Mouse (Mus musculus) embryo, embryonic 10 days (tissue): ENCODE data around the gene Stk39.

Source experiments
- DNase-seq: peaks from one replicate; pipeline ENCODE4 v3.0.0-alpha.2; 2015; ENCODE audit warnings: low spot score

Stk39 gene

DNA sequence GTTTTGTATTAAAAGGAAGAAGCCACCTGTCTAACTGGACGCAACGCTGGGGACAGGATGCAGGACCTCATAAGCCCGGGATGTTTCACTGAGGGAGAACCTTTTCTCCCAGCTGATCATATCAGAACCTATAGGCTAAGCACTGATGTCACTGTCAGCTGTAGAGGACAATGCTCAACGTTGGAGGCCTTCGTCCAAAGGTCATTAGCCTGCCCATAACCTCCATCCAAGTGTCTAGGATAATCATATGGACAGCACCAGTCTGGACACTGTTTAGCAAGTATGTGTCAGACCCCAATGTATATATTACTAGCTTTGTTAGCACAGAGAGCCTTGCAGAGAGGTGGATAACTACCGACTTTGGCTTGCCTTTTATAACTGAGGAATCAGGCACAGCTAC lies 51.8 kb downstream of the Stk39 start:
- DNase-seq = no peak

- no peak for DNase-seq
Observed at GRCm38 (mm10) chr2:68419746-68420145, 52.3 kb downstream of the Stk39 start.

- no peak for DNase-seq
Observed at GRCm38 (mm10) chr2:68419165-68419564, 52.9 kb downstream of the Stk39 start.

DNA sequence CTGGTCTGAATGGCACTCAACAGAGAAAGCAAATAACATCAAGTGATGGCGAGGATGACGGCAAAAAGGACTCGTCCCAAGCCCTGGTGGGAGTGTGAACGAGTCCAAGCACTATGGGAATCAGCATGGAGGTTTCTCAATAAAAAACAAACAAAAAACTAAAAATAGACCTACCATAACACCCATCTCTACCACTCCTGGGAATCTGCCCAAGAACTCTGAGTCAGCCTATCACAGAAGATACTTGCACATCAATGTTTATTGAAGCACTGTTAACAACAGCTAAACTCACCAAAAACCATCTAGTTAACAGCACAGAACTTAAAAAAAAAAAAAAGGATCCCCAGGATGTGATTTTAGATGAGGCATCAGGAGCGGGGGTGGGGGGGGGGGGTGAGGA lies 55.0 kb downstream of the Stk39 start:
- no peak for DNase-seq

GRCm38 (mm10) chr2:68415691-68416090 lies 56.4 kb downstream of the Stk39 start:
- DNase-seq = no peak

DNA sequence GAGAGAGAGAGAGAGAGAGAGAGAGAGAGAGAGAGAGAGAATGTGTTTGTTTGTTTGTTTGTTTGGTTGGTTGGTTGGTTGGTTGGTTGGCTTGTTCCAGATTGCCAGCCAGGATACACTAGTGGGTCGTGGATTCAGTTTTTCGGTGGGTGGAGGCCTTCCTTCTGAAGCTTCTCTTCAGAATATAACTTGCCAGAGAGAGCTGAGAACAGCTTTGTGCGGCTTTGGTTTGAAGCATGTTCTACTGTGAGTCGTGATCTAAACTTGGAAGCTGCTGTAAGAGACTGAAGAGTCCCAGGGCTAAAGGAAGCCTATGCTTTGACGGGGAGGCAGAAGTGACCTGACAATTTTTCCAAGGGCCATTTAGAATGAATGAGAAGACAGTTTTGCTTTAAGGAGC lies 59.9 kb downstream of the Stk39 start:
- no peak for DNase-seq

- DNase-seq = no peak
Observed at GRCm38 (mm10) chr2:68411201-68411600, 60.9 kb downstream of the Stk39 start.

- DNase-seq = no peak
Observed at GRCm38 (mm10) chr2:68409640-68410215, 62.3 kb downstream of the Stk39 start.

DNA sequence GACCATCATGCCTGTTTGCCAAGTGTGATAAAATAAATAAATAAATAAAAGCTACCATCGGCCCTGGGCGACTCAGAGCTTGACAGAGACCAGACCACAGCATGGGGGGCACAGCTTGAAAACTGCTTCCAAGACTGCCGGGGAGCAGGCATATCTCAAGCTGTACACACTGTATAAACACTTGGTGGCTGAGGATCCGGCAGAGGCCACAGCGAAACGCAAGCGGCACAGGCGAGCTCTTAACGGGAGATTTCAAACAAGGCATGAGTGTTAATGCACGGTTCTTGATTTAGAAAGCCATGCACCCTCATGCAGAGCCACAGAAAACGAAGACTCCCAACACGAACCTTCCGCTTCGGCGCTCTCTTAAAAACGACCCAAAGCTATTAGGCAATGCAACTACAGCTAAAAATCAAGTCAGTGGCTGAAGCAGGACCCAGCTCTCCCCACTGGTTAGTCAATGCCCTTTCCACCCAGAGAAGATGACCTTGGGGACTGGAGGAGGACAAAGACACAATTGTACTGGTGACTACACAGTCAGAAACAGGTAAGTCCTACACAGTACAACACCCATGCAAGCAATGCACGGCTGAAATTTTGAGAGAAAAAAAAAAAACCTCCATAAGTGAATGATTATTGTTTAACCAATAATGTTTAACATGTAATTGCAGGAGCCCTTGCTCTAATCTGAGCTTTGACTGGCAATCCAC lies 63.6 kb downstream of the Stk39 start:
- peak; percentile 42 for DNase-seq

- peak; percentile 78 for DNase-seq
Observed at GRCm38 (mm10) chr2:68407179-68407950, 64.7 kb downstream of the Stk39 start.

DNA sequence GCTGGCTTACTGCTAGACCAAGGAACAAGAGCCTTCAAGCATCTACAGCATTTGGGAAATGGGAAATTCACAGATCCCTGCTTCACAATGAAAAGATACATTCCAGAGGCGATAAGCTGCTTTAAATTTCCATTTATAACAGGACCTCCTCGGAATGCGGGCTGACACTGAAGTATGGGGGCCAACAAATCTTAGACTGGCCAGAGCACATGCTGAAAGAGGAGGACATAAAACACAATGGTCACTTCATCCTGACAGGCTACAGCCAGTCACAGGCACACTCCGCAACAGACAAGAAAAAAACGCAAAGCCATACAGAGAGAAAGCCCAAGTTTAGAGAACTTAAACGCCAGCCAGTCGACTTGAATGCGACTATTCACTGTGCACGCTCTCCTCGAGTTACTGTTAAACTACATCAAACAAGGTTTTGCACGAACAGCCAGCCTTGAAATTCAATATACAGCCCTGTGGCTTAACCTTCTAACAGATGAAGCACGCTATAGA lies 65.4 kb downstream of the Stk39 start:
- peak; percentile 73 for DNase-seq

GRCm38 (mm10) chr2:68405163-68405715 lies 66.8 kb downstream of the Stk39 start:
- peak; percentile 70 for DNase-seq

DNA sequence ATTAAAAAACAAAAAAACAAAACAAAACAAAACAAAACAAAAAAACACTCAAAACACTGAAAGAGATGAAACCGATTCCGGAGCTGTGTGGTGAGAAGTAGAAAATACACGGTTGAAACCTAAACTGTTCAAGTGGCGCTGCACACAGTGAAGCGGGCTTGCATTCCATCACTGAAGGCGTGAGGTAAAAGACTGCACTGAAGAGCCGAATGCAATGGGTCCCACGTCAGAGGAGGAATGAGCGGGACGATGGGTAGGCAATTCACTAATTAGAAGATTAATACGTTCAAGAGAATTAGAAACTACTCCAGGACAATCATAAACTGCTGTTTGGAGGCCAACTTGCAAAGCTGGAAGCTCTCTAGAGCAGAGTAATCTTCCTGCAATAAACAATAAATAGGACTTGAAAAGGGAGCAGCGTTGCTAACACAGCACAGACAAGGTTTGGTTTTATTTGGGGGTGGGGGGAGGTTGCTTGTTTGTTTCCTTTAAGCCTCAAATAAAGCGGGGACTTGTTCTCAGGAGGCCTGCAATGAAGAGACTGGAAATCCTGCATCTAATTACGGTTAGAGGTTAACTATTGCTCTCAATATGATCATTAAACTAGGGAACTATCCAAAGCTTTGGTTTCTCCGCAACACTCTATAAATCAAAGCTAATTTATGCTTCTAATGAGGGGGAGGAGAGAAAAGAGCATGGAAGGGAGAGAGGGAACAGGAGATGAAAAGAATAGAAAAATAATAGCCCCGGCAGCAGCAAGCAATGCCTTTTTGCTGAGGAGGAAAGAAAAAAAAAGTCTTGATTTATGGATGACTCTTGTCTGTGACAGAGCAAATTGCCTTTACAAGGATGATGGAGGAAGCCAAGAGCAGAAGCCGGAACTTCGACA lies 67.5 kb downstream of the Stk39 start:
- DNase-seq = peak; percentile 67

- DNase-seq = no peak
Observed at GRCm38 (mm10) chr2:68393611-68394549, 78.2 kb downstream of the Stk39 start.

DNA sequence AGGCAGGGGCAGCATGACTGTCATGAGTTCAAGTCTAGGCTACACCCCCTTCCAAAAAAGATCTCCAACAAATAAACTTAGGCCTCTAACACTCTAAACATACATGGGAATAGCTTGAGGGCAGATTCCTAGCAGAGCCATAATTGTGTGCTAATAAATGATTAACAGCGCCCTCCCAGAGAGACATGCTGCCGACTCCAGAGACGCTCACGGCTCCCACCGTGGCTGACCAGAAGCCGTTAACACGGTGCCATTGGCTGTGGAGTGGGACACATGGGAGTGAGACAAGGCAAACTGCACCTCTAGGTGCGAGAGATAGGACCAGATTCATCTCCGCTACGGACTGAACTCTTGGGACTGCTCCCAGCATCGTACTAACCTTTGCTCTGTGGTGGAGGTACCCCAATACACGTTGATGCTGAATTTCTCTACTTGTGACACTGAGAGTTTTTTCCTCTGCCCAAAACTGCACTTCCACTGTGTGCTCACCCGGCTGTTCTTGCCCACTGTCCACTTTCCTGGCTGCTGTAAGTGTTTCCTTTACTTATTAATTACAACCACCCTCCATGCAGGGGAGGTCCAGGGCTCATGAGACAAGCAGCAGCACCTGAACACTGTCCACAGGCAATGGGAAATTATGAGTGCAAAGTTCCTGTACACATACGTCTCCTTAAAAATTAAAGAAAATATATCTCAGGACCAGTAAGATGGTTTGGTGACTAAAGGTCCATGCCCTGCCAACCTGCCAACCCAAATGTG lies 84.1 kb downstream of the Stk39 start:
- no peak for DNase-seq

DNA sequence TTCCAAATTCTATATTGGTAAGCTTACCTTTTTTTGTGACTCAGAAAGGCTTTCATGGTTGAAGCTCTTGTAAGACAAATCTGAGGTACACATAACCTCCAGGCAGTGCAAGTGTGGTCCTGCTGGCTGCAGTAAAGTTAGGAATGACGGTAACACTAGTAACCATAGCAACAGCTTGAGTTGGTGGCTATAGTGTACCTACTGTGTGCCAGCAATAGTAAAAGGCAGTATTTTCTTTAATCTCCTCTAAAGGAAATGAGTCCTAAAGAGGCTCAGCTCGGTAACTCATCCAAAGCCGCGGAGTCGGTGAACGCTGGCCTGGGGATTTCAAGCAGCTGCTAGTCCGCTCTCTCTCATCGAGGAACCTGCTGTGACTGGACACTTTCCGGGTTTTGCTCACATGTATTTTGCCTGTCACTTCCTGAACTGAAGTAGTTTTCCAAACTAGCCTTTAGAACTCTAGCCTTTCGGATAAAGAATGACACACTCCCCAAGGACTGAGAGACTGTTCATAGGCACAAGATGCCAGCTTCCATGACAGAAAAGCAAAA lies 85.7 kb downstream of the Stk39 start:
- DNase-seq = no peak

GRCm38 (mm10) chr2:68385654-68386312 lies 86.3 kb downstream of the Stk39 start:
- DNase-seq = peak; percentile 52

- DNase-seq = no peak
Observed at GRCm38 (mm10) chr2:68383964-68384363, 88.1 kb downstream of the Stk39 start.
